Mouse (Mus musculus): ENCODE results near the gene Prr3. TPM values are rescaled to one million over a fixed set of nuclear protein-coding genes. Genes with fewer than 3 reads are reported as not detected.

Gene Prr3
- polyA plus RNA-seq (2015; fragmentation: Nextera tagmentation; extraction: Ambion mirVana), result 76.8 and 92.2 TPM in 2 replicates

DNA sequence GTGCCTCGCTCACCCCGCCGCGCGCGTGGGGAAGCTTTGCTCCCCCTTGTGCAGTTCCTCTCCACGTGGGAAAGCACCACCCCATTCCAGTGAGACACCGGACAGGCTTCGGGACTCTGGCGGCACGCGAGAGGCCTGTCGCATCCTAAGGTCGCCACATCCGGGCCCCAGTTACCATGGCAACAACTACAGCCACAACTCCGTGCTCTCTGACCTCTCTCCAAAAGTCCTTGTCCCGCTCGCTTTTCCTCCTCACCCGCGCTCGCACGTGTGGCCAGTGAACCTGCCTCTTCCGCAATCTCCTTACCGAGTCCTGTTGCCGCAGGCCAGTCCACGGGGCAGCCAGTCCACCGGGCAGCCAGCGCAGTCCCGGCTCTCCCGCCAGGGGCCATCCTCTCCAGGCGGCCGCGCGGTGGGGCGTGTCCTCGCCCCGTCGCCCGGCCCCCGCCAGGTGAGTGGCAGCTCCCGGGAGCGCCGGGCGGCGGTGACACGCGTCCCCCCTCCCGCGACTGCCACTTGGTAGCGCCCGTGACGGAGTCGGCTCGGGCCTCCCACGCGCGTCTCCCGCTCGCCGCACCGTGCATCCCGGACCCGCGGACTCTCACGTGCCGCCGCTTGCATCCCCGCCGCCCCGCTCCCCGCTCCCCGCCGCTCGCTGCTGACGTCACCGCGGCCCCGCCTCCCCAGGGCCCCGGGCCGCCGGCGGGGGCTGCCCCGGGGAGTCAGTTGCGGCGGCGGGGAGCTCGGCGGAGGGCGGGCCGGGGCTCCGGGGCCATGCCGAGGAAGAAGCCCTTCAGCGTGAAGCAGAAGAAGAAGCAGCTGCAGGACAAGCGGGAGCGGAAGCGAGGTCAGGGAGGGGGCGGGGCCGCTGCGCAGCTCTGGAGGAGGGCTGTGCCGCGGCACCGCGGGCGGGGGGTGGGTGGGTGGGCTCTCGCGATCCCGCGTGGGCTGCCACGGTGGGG, at the start of gene Prr3, which contains the start of gene Gnl1:
Gene Prr3, minus strand, starts transcription at position 836 of the 962 bp plus-strand sequence.
Gene Gnl1, plus strand, starts transcription at position 451 of the 962 bp plus-strand sequence.
- H3K4me3 ChIP-seq, result peak within 1 kb of the TSS; percentile 91
- H3K4me1 ChIP-seq, result peaks cover 22% of the 10 kb centered on the region
- no peaks in the 10 kb centered on the region for H3K9me3 ChIP-seq
- peak within 1 kb of the TSS; percentile 97 for H3K27ac ChIP-seq (replicated peaks)
- H3K9ac ChIP-seq (replicated peaks), result peak within 1 kb of the TSS; percentile 66
- no peaks in the 10 kb centered on the region for H3K27me3 ChIP-seq
- under 1% methylated on average over 75 of the region's 109 CpGs for WGBS
- peaks cover 30% of the 10 kb centered on the region for H3K36me3 ChIP-seq
- H3K4me2 ChIP-seq (replicated peaks), result peak within 1 kb of the TSS; percentile 86
- ATAC-seq (replicated peaks), result peak; percentile 79

DNA sequence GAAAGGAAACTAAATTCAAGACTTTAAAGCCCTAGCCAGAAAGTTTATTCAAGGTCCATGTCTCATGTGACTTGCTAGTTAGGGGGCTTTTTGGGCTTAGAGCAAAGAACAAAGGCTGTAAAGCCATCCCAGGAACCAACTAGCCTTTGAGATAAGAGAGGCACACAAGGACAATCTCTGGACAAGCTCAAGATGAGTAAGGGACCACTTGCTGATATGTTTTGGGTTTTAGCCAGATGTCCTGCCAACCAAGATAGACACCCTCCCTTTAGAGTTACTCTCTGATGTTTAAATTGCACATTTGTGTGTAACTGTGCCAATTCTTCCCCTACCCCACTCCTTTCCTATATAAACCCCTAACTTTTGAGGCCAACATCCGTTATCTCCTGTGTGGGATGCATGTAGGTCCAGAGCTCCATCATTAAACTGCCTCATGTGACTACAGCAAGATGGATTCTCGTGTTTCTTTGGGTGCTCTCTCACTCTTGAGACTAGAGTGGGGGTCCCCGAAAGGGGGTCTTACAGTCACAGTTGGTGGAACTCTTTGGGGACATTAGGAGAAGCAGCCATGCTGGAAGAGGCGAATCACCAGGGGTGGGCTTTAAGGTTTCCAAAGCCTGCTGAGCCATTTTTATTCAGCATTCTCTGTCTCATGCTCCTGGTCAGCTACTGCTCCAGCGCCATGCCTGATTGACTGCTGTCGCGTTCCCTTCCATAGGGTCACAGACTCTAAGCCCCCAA, 49.0 kb upstream of the Prr3 start:
- 88% methylated on average over 7 of the region's 7 CpGs for WGBS
- no peak for ATAC-seq (replicated peaks)

GRCm38 (mm10) chr17:36027663-36028062, 47.6 kb upstream of the Prr3 start:
- no peaks in the 10 kb centered on the region for H3K27me3 ChIP-seq
- no peak for ATAC-seq (replicated peaks)
- H3K4me3 ChIP-seq, result no peak overlapping the region
- H3K4me1 ChIP-seq, result 0 out of 2 replicates have a peak, but pooled peaks cover 11% of the 10 kb centered on the region
- no peak overlapping the region for H3K4me2 ChIP-seq (replicated peaks)
- H3K36me3 ChIP-seq, result no peaks in the 10 kb centered on the region
- 90% methylated on average over 4 of the region's 4 CpGs for WGBS
- no peaks in the 10 kb centered on the region for H3K9me3 ChIP-seq
- H3K27ac ChIP-seq (replicated peaks), result no peak overlapping the region
- H3K9ac ChIP-seq (replicated peaks), result no peak overlapping the region

More for the DNA sequence above, 49.0 kb upstream of the Prr3 start:
- Histone ChIP-seq H3K4me2 (replicated peaks) (no peak overlapping the region), H3K9me3 (no peaks in the 10 kb centered on the region), H3K36me3 (no peaks in the 10 kb centered on the region), H3K27ac (replicated peaks) (no peak overlapping the region), H3K4me1 (0 out of 2 replicates have a peak, but pooled peaks cover 13% of the 10 kb centered on the region), H3K27me3 (no peaks in the 10 kb centered on the region), H3K9ac (replicated peaks) (no peak overlapping the region), H3K4me3 (no peak overlapping the region)

DNA sequence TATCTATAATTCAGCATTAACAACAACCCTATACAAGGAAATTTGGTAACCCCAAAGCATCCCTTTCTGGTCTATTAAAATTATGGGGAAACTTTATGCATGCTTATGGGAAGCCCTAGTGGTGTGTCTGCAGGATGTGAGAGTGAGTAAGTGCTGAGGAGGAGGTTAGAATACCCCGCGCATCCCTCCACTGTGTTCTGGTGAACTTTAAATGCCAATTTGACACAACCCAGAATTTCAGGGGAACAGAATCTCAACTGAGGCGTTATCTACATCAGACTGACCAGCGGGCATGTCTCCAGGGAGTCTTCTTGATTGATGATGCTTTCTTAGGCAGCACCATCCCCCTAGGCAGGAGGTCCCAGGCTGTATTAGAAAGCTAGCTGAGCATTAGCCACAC, 45.9 kb upstream of the Prr3 start:
- Histone ChIP-seq H3K27ac (replicated peaks) (no peak overlapping the region), H3K4me1 (no peaks in the 10 kb centered on the region), H3K27me3 (no peaks in the 10 kb centered on the region), H3K36me3 (no peaks in the 10 kb centered on the region), H3K9ac (replicated peaks) (no peak overlapping the region), H3K9me3 (no peaks in the 10 kb centered on the region), H3K4me3 (no peak overlapping the region), H3K4me2 (replicated peaks) (no peak overlapping the region)
- WGBS, result 92% methylated on average over 4 of the region's 4 CpGs
- ATAC-seq (replicated peaks), result no peak

DNA sequence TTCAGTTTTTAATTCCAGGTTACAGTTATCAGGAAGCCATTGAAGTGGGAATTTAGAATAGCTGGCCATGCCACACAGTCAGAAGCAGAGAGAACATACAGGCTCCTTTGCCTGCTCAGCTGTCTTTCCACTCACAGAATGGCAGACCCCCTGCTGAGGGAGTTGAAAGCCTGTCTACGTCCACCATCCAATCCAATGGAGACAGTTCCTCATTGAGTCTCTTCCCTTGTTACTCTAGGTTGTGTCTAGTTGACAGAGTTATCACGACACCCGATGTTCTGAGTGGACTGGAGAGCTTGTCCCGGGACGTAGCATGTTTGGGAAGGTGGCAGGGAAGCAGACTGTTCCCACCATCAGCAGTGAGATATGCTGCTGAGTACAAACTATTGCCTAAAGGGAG, 45.2 kb upstream of the Prr3 start:
- Histone ChIP-seq H3K27me3 (no peaks in the 10 kb centered on the region), H3K9ac (replicated peaks) (no peak overlapping the region), H3K36me3 (no peaks in the 10 kb centered on the region), H3K4me2 (replicated peaks) (no peak overlapping the region), H3K27ac (replicated peaks) (no peak overlapping the region), H3K9me3 (no peaks in the 10 kb centered on the region), H3K4me3 (no peak overlapping the region), H3K4me1 (no peaks in the 10 kb centered on the region)
- no peak for ATAC-seq (replicated peaks)
- WGBS, result 60% methylated on average over 5 of the region's 5 CpGs

- H3K4me3 ChIP-seq, result no peak overlapping the region
- no peak overlapping the region for H3K27ac ChIP-seq (replicated peaks)
- H3K4me2 ChIP-seq (replicated peaks), result no peak overlapping the region
- H3K4me1 ChIP-seq, result no peaks in the 10 kb centered on the region
- no peaks in the 10 kb centered on the region for H3K9me3 ChIP-seq
- no peak overlapping the region for H3K9ac ChIP-seq (replicated peaks)
- no peaks in the 10 kb centered on the region for H3K27me3 ChIP-seq
- H3K36me3 ChIP-seq, result no peaks in the 10 kb centered on the region
- WGBS, result 65% methylated on average over 9 of the region's 9 CpGs
- no peak for ATAC-seq (replicated peaks)
These were observed 43.9 kb upstream of the Prr3 start for GRCm38 (mm10) chr17:36023710-36024654.

GRCm38 (mm10) chr17:36022922-36023321, 42.9 kb upstream of the Prr3 start:
- 91% methylated on average over 6 of the region's 6 CpGs for WGBS
- no peak overlapping the region for H3K4me2 ChIP-seq (replicated peaks)
- ATAC-seq (replicated peaks), result no peak
- no peaks in the 10 kb centered on the region for H3K4me1 ChIP-seq
- H3K9me3 ChIP-seq, result no peaks in the 10 kb centered on the region
- H3K4me3 ChIP-seq, result no peak overlapping the region
- H3K9ac ChIP-seq (replicated peaks), result no peak overlapping the region
- H3K27ac ChIP-seq (replicated peaks), result no peak overlapping the region
- no peaks in the 10 kb centered on the region for H3K27me3 ChIP-seq
- H3K36me3 ChIP-seq, result no peaks in the 10 kb centered on the region

GRCm38 (mm10) chr17:36022098-36022497, 42.1 kb upstream of the Prr3 start:
- Histone ChIP-seq H3K36me3 (no peaks in the 10 kb centered on the region), H3K9ac (replicated peaks) (no peak overlapping the region), H3K9me3 (no peaks in the 10 kb centered on the region), H3K4me1 (no peaks in the 10 kb centered on the region), H3K4me2 (replicated peaks) (no peak overlapping the region), H3K27me3 (no peaks in the 10 kb centered on the region), H3K4me3 (no peak overlapping the region), H3K27ac (replicated peaks) (no peak overlapping the region)
- 94% methylated on average over 9 of the region's 9 CpGs for WGBS
- no peak for ATAC-seq (replicated peaks)

DNA sequence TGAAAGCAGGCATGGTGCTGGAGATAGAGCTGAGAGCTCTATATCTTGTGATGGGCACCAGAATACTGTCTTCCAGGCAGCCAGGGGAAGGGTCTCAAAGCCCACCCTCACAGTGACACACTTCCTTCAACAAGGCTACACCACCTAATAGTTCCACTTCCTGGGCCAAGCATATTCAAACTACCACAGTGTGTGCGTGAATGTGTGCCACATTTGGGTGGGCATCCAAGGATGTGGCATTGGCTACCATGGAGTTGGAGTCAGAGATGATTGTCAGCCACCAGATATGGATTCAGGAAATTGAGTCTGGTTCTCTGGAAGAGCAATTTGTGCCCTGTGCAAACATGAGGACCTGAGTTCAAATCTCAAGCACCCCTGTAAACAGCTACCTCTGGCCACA, 41.3 kb upstream of the Prr3 start:
- no peaks in the 10 kb centered on the region for H3K9me3 ChIP-seq
- WGBS, result 96% methylated on average over 1 of the region's 1 CpGs
- H3K27ac ChIP-seq (replicated peaks), result no peak overlapping the region
- no peak overlapping the region for H3K4me3 ChIP-seq
- H3K9ac ChIP-seq (replicated peaks), result no peak overlapping the region
- H3K36me3 ChIP-seq, result no peaks in the 10 kb centered on the region
- no peaks in the 10 kb centered on the region for H3K27me3 ChIP-seq
- H3K4me2 ChIP-seq (replicated peaks), result no peak overlapping the region
- H3K4me1 ChIP-seq, result no peaks in the 10 kb centered on the region
- no peak for ATAC-seq (replicated peaks)

- Histone ChIP-seq H3K4me2 (replicated peaks) (no peak within 1 kb of the TSS), H3K4me3 (no peak within 1 kb of the TSS), H3K27ac (replicated peaks) (no peak within 1 kb of the TSS), H3K27me3 (no peaks in the 10 kb centered on the region), H3K36me3 (no peaks in the 10 kb centered on the region), H3K4me1 (no peaks in the 10 kb centered on the region), H3K9me3 (no peaks in the 10 kb centered on the region), H3K9ac (replicated peaks) (no peak within 1 kb of the TSS)
- 43% methylated on average over 15 of the region's 15 CpGs for WGBS
- ATAC-seq (replicated peaks), result no peak
These were observed 40.4 kb upstream of the Prr3 start, which contains the start of gene H2-T24 for GRCm38 (mm10) chr17:36020191-36021073. H2-T24 (minus strand) TSS chr17:36020560.

All from forebrain, embryonic 15.5 days (tissue).